Mouse (Mus musculus): ENCODE measurements around the gene Atf6.

GRCm38 (mm10) chr1:170657643-170658314 lies 209.8 kb downstream of the Atf6 start:
- TF ChIP-seq EP300 (IDR thresholded peaks at IDR 0.05; ENCODE audit: low read depth) (no peak), CTCF (IDR thresholded peaks at IDR 0.05; ENCODE audit: low read depth) (no peak)

Data from heart, postnatal 0 days (tissue).